Mouse (Mus musculus) CD4-positive, CD25-positive, alpha-beta regulatory T cell, adult 9 weeks (primary cell): Measurements from ENCODE around the gene Spryd3. TPM values are rescaled to one million over a fixed set of nuclear protein-coding genes. Genes with fewer than 3 reads are reported as not detected.

Experiments
- polyA plus RNA-seq: library from polyadenylated mRNA; unstranded; fragments of 100-300 nt; shearing (Covaris generic); gene quantifications from one replicate; pipeline ENCODE4 v1.2.1, GENCODE M21; 2017

The Spryd3 gene
- 67.5 TPM for polyA plus RNA-seq

GRCm38 (mm10) chr15:102136129-102136758, at the start of gene Spryd3:
Gene Spryd3, minus strand, starts transcription at chr15:102136234.

GRCm38 (mm10) chr15:102150301-102151135, 14.5 kb upstream of the Spryd3 start, which contains the start of gene Soat2:
Gene Soat2, plus strand, starts transcription at chr15:102150526.

GRCm38 (mm10) chr15:102144274-102144711, 8.3 kb upstream of the Spryd3 start, which contains the start of gene Igfbp6:
Gene Igfbp6, plus strand, starts transcription at chr15:102144362.

GRCm38 (mm10) chr15:102100161-102100981, 35.7 kb downstream of the Spryd3 start, which contains the start of gene Tns2:
Gene Tns2, plus strand, starts transcription at chr15:102100413.

GRCm38 (mm10) chr15:102073559-102074069, 62.4 kb downstream of the Spryd3 start, which contains the start of gene Eif4b:
Gene Eif4b, plus strand, starts transcription at chr15:102073773.

Other genes with a start within 250 kb of the Spryd3 start
- gene Krt76, start 243.3 kb downstream of the Spryd3 start, polyA plus RNA-seq: not detected
- gene Krt4, start 211.5 kb downstream of the Spryd3 start, polyA plus RNA-seq: not detected
- gene Krt79, start 195.9 kb downstream of the Spryd3 start, polyA plus RNA-seq: not detected
- gene Krt78, start 181.9 kb downstream of the Spryd3 start, polyA plus RNA-seq: not detected
- not detected for gene Krt8, start 131.8 kb downstream of the Spryd3 start, polyA plus RNA-seq
- 1.3 TPM for gene Krt18, start 108.1 kb downstream of the Spryd3 start, polyA plus RNA-seq
- 162 TPM for gene Eif4b, start 62.5 kb downstream of the Spryd3 start, polyA plus RNA-seq
- gene Tns2, start 35.8 kb downstream of the Spryd3 start, polyA plus RNA-seq: 1.8 TPM
- 0.41 TPM for gene Igfbp6, start 8.1 kb upstream of the Spryd3 start, polyA plus RNA-seq
- 0.91 TPM for gene Soat2, start 14.3 kb upstream of the Spryd3 start, polyA plus RNA-seq
- gene Zfp740, start 67.0 kb upstream of the Spryd3 start, polyA plus RNA-seq: 48.6 TPM
- 18.0 TPM for gene Csad, start 68.5 kb upstream of the Spryd3 start, polyA plus RNA-seq
- 649 TPM for gene Itgb7, start 95.7 kb upstream of the Spryd3 start, polyA plus RNA-seq
- 46.8 TPM for gene Rarg, start 121.3 kb upstream of the Spryd3 start, polyA plus RNA-seq
- not detected for gene Gm9918, start 134.3 kb upstream of the Spryd3 start, polyA plus RNA-seq
- 63.4 TPM for gene Mfsd5, start 143.2 kb upstream of the Spryd3 start, polyA plus RNA-seq
- 1.7 TPM for gene Espl1, start 160.0 kb upstream of the Spryd3 start, polyA plus RNA-seq
- gene Pfdn5, start 189.9 kb upstream of the Spryd3 start, polyA plus RNA-seq: 684 TPM
- gene Myg1, start 195.5 kb upstream of the Spryd3 start, polyA plus RNA-seq: 119 TPM
- gene Aaas, start 214.5 kb upstream of the Spryd3 start, polyA plus RNA-seq: 60.5 TPM
- not detected for gene Sp7, start 230.9 kb upstream of the Spryd3 start, polyA plus RNA-seq